Mouse (Mus musculus): ENCODE data around the gene Rarres2.

GRCm38 (mm10) chr6:48613464-48613863 is 40.9 kb upstream of the Rarres2 start:
- TF ChIP-seq CTCF (IDR thresholded peaks at IDR 0.05; ENCODE audit: borderline replicate concordance, insufficient read depth, low read depth, low read length): no peak
- TF ChIP-seq POLR2A (IDR thresholded peaks at IDR 0.05; ENCODE audit: borderline replicate concordance, insufficient read depth, low read length): no peak

Data from cerebellum, adult 2 months (tissue).